In the genomic region with DNA sequence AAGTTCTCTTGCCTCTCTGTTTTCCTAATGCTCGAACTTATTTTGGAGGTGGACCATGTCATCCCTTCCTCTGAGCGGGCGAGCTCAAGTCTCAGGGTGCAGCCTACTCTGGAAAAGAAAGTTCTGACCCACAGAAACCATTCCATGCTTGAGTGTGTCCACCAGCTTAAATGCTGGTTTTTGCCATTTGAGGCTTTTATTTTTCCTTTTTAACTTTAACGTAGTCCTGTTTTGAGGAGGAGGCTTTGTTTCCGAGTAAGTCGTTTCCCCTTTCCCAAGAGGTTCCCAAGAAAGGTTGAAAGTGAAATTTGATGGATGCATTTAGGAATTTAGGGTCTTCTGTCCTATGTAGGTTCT, we compare ENCODE assay signal across 8 mouse cellular contexts. TPM values are rescaled to one million over a fixed set of nuclear protein-coding genes. Genes with fewer than 3 reads are reported as not detected.
DNase-seq lines count a peak whose midpoint lies in the region; ATAC-seq lines count a peak whose summit lies in the region.

No protein-coding gene starts in this region.

- H3K27me3 ChIP-seq in kidney, embryonic 14.5 days (ENCODE audit: control insufficient read depth, insufficient read depth, low read length): no peaks in the 10 kb centered on the region
- no peaks in the 10 kb centered on the region for H3K27me3 ChIP-seq in hindbrain, embryonic 12.5 days
- no peaks in the 10 kb centered on the region for H3K27me3 ChIP-seq in midbrain, embryonic 14.5 days (ENCODE audit: control insufficient read depth, insufficient read depth, low read length)

- H3K36me3 ChIP-seq in kidney, embryonic 14.5 days (ENCODE audit: control insufficient read depth, insufficient read depth, low read length): peaks cover 7% of the 10 kb centered on the region
- H3K36me3 ChIP-seq in hindbrain, embryonic 12.5 days: no peaks in the 10 kb centered on the region
- peaks cover 7% of the 10 kb centered on the region for H3K36me3 ChIP-seq in midbrain, embryonic 14.5 days (ENCODE audit: control insufficient read depth, insufficient read depth, low read length)

- H3K27ac ChIP-seq in kidney, embryonic 14.5 days (ENCODE audit: low read depth, low read length): no peak overlapping the region
- peak overlapping the region; percentile 90 for H3K27ac ChIP-seq in hindbrain, embryonic 12.5 days
- peak overlapping the region; percentile 84 for H3K27ac ChIP-seq in midbrain, embryonic 14.5 days (replicated peaks; ENCODE audit: low read depth, low read length)

- peaks cover 8% of the 10 kb centered on the region; the same call in 1 of the 2 replicates for H3K4me1 ChIP-seq in kidney, embryonic 14.5 days (ENCODE audit: control insufficient read depth, insufficient read depth, low read length)
- peaks cover 17% of the 10 kb centered on the region for H3K4me1 ChIP-seq in hindbrain, embryonic 12.5 days
- H3K4me1 ChIP-seq in midbrain, embryonic 14.5 days (ENCODE audit: control insufficient read depth, insufficient read depth, low read length): peaks cover 14% of the 10 kb centered on the region; the same call in 1 of the 2 replicates

- DNase-seq in kidney, postnatal 4 days: no peak
- peak; percentile 44 for DNase-seq in R1 (ENCODE audit: low read depth, low spot score)
- DNase-seq in midbrain, embryonic 14.5 days: no peak
- no peak for DNase-seq in urinary bladder, postnatal 36 days (ENCODE audit: low spot score in 2 of 2)
- DNase-seq in left cerebral cortex, adult 8-10 months (ENCODE audit: low spot score in 2 of 2): no peak
- DNase-seq in adrenal gland, postnatal 4 days (ENCODE audit: low spot score in 2 of 2): no peak

- no peak for ATAC-seq in kidney, embryonic 14.5 days (ENCODE audit: low FRiP score, low TSS enrichment)
- no peak for ATAC-seq in hindbrain, embryonic 12.5 days (ENCODE audit: low FRiP score)
- no peak for ATAC-seq in midbrain, embryonic 14.5 days (ENCODE audit: low FRiP score, low TSS enrichment)

- H3K9ac ChIP-seq in kidney, embryonic 14.5 days (ENCODE audit: low read depth, low read length): peak overlapping the region; percentile 91
- peak overlapping the region; percentile 94 for H3K9ac ChIP-seq in hindbrain, embryonic 12.5 days
- H3K9ac ChIP-seq in midbrain, embryonic 14.5 days (replicated peaks; ENCODE audit: low read length): peak overlapping the region; percentile 86

- H3K4me3 ChIP-seq in kidney, embryonic 14.5 days (ENCODE audit: low read length): peak overlapping the region; percentile 94
- peak overlapping the region; percentile 90 for H3K4me3 ChIP-seq in hindbrain, embryonic 12.5 days
- peak overlapping the region; percentile 84 for H3K4me3 ChIP-seq in midbrain, embryonic 14.5 days (replicated peaks; ENCODE audit: low read depth, low read length)

- peak overlapping the region; percentile 84 for H3K4me2 ChIP-seq in kidney, embryonic 14.5 days (replicated peaks; ENCODE audit: low read depth, low read length)
- H3K4me2 ChIP-seq in hindbrain, embryonic 12.5 days (replicated peaks): peak overlapping the region; percentile 78
- peak overlapping the region; percentile 63 for H3K4me2 ChIP-seq in midbrain, embryonic 14.5 days (ENCODE audit: low read length)

- H3K9me3 ChIP-seq in kidney, embryonic 14.5 days (ENCODE audit: control insufficient read depth, low read length): no peaks in the 10 kb centered on the region
- no peaks in the 10 kb centered on the region for H3K9me3 ChIP-seq in hindbrain, embryonic 12.5 days (replicated peaks)
- H3K9me3 ChIP-seq in midbrain, embryonic 14.5 days (ENCODE audit: control insufficient read depth, low read length): no peaks in the 10 kb centered on the region

- 0% methylated on average over 6 of the region's 6 CpGs for WGBS in kidney, embryonic 14.5 days
- 0% methylated on average over 6 of the region's 6 CpGs for WGBS in hindbrain, embryonic 12.5 days
- 0% methylated on average over 6 of the region's 6 CpGs for WGBS in midbrain, embryonic 14.5 days

RNA-seq across cellular contexts. Expression of a gene that starts 0.6 kb away (rescaled TPM):
- 12.7 and 22.1 TPM in 2 replicates for polyA plus RNA-seq in kidney, embryonic 14.5 days (2014; fragmentation: Nextera tagmentation; extraction: Ambion mirVana)
- 18.9 and 20.2 TPM in 2 replicates for polyA plus RNA-seq in hindbrain, embryonic 12.5 days (2016; fragmentation: Nextera tagmentation; extraction: Ambion mirVana)
- 18.8 and 22.4 TPM in 2 replicates for polyA plus RNA-seq in midbrain, embryonic 14.5 days (2014; fragmentation: Nextera tagmentation; extraction: Ambion mirVana)
- 10 to 100 TPM; 46.0 to 56.0 (median 49.4) TPM for total RNA-seq in left cerebral cortex, adult 8-10 months (2022)
- 10 to 100 TPM; 34.6 to 36.0 TPM for total RNA-seq in adrenal gland, postnatal 4 days (2021)

RNA-seq across cellular contexts. Expression of a gene that starts 0.8 kb away (rescaled TPM):
- 123 and 182 TPM in 2 replicates for polyA plus RNA-seq in kidney, embryonic 14.5 days (2014; fragmentation: Nextera tagmentation; extraction: Ambion mirVana)
- polyA plus RNA-seq in hindbrain, embryonic 12.5 days (2016; fragmentation: Nextera tagmentation; extraction: Ambion mirVana): 383 and 401 TPM in 2 replicates
- 494 and 592 TPM in 2 replicates for polyA plus RNA-seq in midbrain, embryonic 14.5 days (2014; fragmentation: Nextera tagmentation; extraction: Ambion mirVana)
- total RNA-seq in left cerebral cortex, adult 8-10 months (2022): 10 to 100 TPM; 45.9 to 54.9 (median 47.3) TPM
- total RNA-seq in adrenal gland, postnatal 4 days (2021): 100 to 1,000 TPM; 373 to 385 TPM
